Mouse (Mus musculus) MEL (cell line): ENCODE measurements at regions not wholly inside any gene's neighbourhood (a gene's known extent, or its start where the extent isn't known, plus 50 kb on each side); places are given as distances from the start of the nearest gene placed in this dataset.

Source experiments
- DNase-seq: peaks from one replicate; pipeline ENCODE4 v3.0.0; 2011; ENCODE audit warnings: low read depth, low spot score
- H3K27ac ChIP-seq: 2 replicates; pipeline ENCODE4 v1.5.1; 2012; ENCODE audit warnings: low read depth, mild to moderate bottlenecking, control low read depth, low read length, moderate library complexity; ENCODE audit not compliant: control insufficient read depth
- H3K27me3 ChIP-seq, 2 experiments: fragments of 150-350 bp in 1 of 2; sonication (generic) in 1 of 2; 2 replicates each; pipeline ENCODE4 v1.6.1; 2012; ENCODE audit warnings: low read length in 2 of 2, mild to moderate bottlenecking in 2 of 2, improper control_type of control experiment in 1 of 2, moderate library complexity in 1 of 2; ENCODE audit not compliant: insufficient read depth in 2 of 2, control insufficient read depth in 1 of 2
- H3K36me3 ChIP-seq, 2 experiments: 2 replicates each; pipeline ENCODE4 v1.6.1; 2012 to 2014; ENCODE audit warnings: low read length in 2 of 2, improper control_type of control experiment in 1 of 2, inconsistent platforms in 1 of 2, mild to moderate bottlenecking in 1 of 2; ENCODE audit not compliant: insufficient read depth in 2 of 2, control insufficient read depth in 1 of 2
- H3K4me1 ChIP-seq, 2 experiments: fragments of 150-350 bp in 1 of 2; sonication (generic) in 1 of 2; 2 replicates each; pipeline ENCODE4 v1.6.1; 2012; ENCODE audit warnings: low read length in 2 of 2, improper control_type of control experiment in 1 of 2, mild to moderate bottlenecking in 1 of 2; ENCODE audit not compliant: insufficient read depth in 2 of 2, control insufficient read depth in 1 of 2
- H3K4me3 ChIP-seq, 2 experiments: fragments of 150-350 bp in 1 of 2; sonication (generic) in 1 of 2; 2 replicates each; pipeline ENCODE4 v1.5.1; 2012; ENCODE audit warnings: low read depth in 2 of 2, low read length in 2 of 2, mild to moderate bottlenecking in 2 of 2, moderate library complexity in 2 of 2, control low read depth in 1 of 2, improper control_type of control experiment in 1 of 2; ENCODE audit not compliant: control insufficient read depth in 1 of 2, insufficient read depth in 1 of 2
- H3K79me2 ChIP-seq: 2 replicates; pipeline ENCODE4 v1.6.1; 2012; ENCODE audit warnings: mild to moderate bottlenecking, low read length, moderate library complexity; ENCODE audit not compliant: control insufficient read depth, poor library complexity, insufficient read depth
- H3K9ac ChIP-seq: 2 replicates; pipeline ENCODE4 v1.6.1; 2012; ENCODE audit warnings: low read depth, mild to moderate bottlenecking, control low read depth, low read length, moderate library complexity; ENCODE audit not compliant: control insufficient read depth, poor library complexity, severe bottlenecking
- H3K9me3 ChIP-seq: fragments of 150-350 bp; sonication (generic); replicated peaks from 2 replicates; pipeline ENCODE4 v1.6.1; 2012; ENCODE audit warnings: mild to moderate bottlenecking, low read length, improper control_type of control experiment, moderate library complexity; ENCODE audit not compliant: insufficient read depth
- CHD1 ChIP-seq: IDR thresholded peaks from 2 replicates; pipeline ENCODE4 v1.6.1; 2012; ENCODE audit warnings: low read depth, mild to moderate bottlenecking, inconsistent platforms, low read length, improper control_type of control experiment
- CHD2 ChIP-seq: IDR thresholded peaks from 2 replicates; pipeline ENCODE4 v1.6.1; 2011; ENCODE audit warnings: low read length, improper control_type of control experiment
- ELF1 ChIP-seq: IDR thresholded peaks from 2 replicates; pipeline ENCODE4 v1.6.1; 2014; ENCODE audit warnings: low read depth, mild to moderate bottlenecking, inconsistent platforms, low read length, improper control_type of control experiment, moderate library complexity
- GABPA ChIP-seq: IDR thresholded peaks from 2 replicates; pipeline ENCODE4 v1.6.1; 2012; ENCODE audit warnings: low read depth, mild to moderate bottlenecking, inconsistent platforms, low read length, improper control_type of control experiment, moderate library complexity
- GATA1 ChIP-seq: IDR thresholded peaks from 2 replicates; pipeline ENCODE4 v1.6.1; 2011; ENCODE audit warnings: low read depth, low read length, improper control_type of control experiment
- HCFC1 ChIP-seq: IDR thresholded peaks from 2 replicates; pipeline ENCODE4 v1.6.1; 2012; ENCODE audit warnings: low read depth, mild to moderate bottlenecking, inconsistent platforms, low read length, improper control_type of control experiment, moderate library complexity
- JUND ChIP-seq: IDR thresholded peaks from 2 replicates; pipeline ENCODE4 v1.6.1; 2011; ENCODE audit warnings: low read depth, mild to moderate bottlenecking, improper control_type of control experiment, low read length
- KAT2A ChIP-seq: conservative IDR thresholded peaks from 2 replicates; pipeline ENCODE4 v1.6.1; 2012; ENCODE audit warnings: low read depth, low read length, improper control_type of control experiment, inconsistent platforms
- MAZ ChIP-seq: IDR thresholded peaks from 2 replicates; pipeline ENCODE4 v1.6.1; 2012; ENCODE audit warnings: low read depth, mild to moderate bottlenecking, inconsistent platforms, low read length, improper control_type of control experiment
- MYB ChIP-seq: IDR thresholded peaks from 2 replicates; pipeline ENCODE4 v1.6.1; 2011; ENCODE audit warnings: mild to moderate bottlenecking, low read depth, low read length, improper control_type of control experiment
- MYC ChIP-seq: IDR thresholded peaks from 2 replicates; pipeline ENCODE4 v1.6.1; 2011; ENCODE audit warnings: low read depth, mild to moderate bottlenecking, low read length, improper control_type of control experiment, moderate library complexity
- NELFE ChIP-seq: IDR thresholded peaks from 2 replicates; pipeline ENCODE4 v1.6.1; 2011; ENCODE audit warnings: low read depth, low read length, improper control_type of control experiment
- POLR2AphosphoS2 ChIP-seq: IDR thresholded peaks from 2 replicates; pipeline ENCODE4 v1.6.1; 2011; ENCODE audit warnings: low read length, improper control_type of control experiment
- RAD21 ChIP-seq: IDR thresholded peaks from 2 replicates; pipeline ENCODE4 v1.6.1; 2011; ENCODE audit warnings: mild to moderate bottlenecking, low read depth, low read length, improper control_type of control experiment
- RCOR1 ChIP-seq: IDR thresholded peaks from 2 replicates; pipeline ENCODE4 v1.6.1; 2012; ENCODE audit warnings: low read depth, mild to moderate bottlenecking, inconsistent platforms, low read length, improper control_type of control experiment
- SIN3A ChIP-seq: IDR thresholded peaks from 2 replicates; pipeline ENCODE4 v1.6.1; 2012; ENCODE audit warnings: low read length, improper control_type of control experiment, inconsistent platforms
- SMC3 ChIP-seq: IDR thresholded peaks from 2 replicates; pipeline ENCODE4 v1.6.1; 2011; ENCODE audit warnings: low read depth, low read length, improper control_type of control experiment
- TAL1 ChIP-seq: IDR thresholded peaks from 2 replicates; pipeline ENCODE4 v1.6.1; 2012; ENCODE audit warnings: mild to moderate bottlenecking, inconsistent platforms, low read length, moderate library complexity, mixed read lengths
- TBP ChIP-seq: IDR thresholded peaks from 2 replicates; pipeline ENCODE4 v1.8.0; 2011; ENCODE audit warnings: low read depth, low read length, improper control_type of control experiment
- UBTF ChIP-seq: IDR thresholded peaks from 2 replicates; pipeline ENCODE4 v1.6.1; 2012; ENCODE audit warnings: low read depth, mild to moderate bottlenecking, inconsistent platforms, low read length, improper control_type of control experiment, moderate library complexity, borderline replicate concordance; ENCODE audit not compliant: insufficient read depth
- ZKSCAN1 ChIP-seq: IDR thresholded peaks from 2 replicates; pipeline ENCODE4 v1.6.1; 2012; ENCODE audit warnings: low read depth, mild to moderate bottlenecking, inconsistent platforms, low read length, improper control_type of control experiment, moderate library complexity

DNA sequence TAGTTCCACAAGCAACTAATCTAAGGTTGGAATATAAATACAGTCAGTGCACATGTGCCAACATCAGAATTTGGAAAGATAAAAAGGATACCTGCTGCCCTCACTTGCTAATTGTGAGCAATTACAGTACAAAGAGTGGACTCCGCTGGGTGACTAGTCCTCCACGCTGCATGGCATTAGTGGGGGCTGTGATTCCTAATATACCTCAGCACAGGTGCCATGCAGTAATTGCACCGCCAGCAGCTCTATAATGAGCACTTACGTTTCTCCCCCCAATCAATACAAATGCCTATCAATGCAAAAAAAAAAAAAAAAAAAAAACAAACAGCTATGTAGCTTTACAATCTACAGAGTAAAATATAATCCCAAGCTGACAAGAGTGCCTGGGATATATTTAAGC lies 105.6 kb downstream of the Anxa1 start:
- Histone ChIP-seq H3K4me1 (no peaks in the 10 kb centered on the region), H3K36me3 (no peaks in the 10 kb centered on the region), H3K9me3 (no peaks in the 10 kb centered on the region), H3K4me3 (no peak overlapping the region), H3K27me3 (no peaks in the 10 kb centered on the region), H3K27ac (no peak overlapping the region), H3K79me2 (no peaks in the 10 kb centered on the region), H3K9ac (no peak overlapping the region)
- no peak for DNase-seq
- TF ChIP-seq NELFE (no peak), JUND (no peak), MYC (no peak), CHD1 (no peak), TAL1 (no peak), TBP (no peak), ZKSCAN1 (no peak), SMC3 (no peak)

DNA sequence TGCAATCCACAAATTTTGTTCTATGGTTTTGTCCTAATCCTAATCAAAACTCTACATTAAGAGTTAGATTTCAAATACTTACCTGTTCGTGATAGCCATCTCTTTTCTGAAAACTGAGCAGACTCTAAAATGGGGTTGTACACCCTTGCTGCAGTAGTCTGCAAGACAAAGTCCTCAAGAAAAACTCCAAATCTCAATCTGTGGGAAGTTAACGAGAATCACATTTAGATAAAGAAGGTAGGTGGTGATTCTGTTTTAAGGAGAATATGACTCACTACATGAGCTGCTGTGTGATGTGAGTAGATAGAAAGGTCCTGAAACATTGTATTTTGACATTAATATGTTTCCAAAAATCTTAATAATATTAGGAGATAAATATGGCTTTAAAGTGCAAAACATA lies 107.6 kb downstream of the Anxa1 start:
- Histone ChIP-seq H3K79me2 (no peaks in the 10 kb centered on the region), H3K9me3 (no peaks in the 10 kb centered on the region), H3K36me3 (no peaks in the 10 kb centered on the region), H3K4me3 (no peak overlapping the region), H3K27ac (no peak overlapping the region), H3K9ac (no peak overlapping the region), H3K27me3 (no peaks in the 10 kb centered on the region), H3K4me1 (no peaks in the 10 kb centered on the region)
- no peak for TF ChIP-seq GATA1
- TF ChIP-seq ELF1 = no peak
- TF ChIP-seq TAL1 = no peak
- TF ChIP-seq MYC = no peak
- no peak for TF ChIP-seq MYB
- TF ChIP-seq POLR2AphosphoS2 = no peak
- no peak for TF ChIP-seq HCFC1
- TF ChIP-seq CHD2 = no peak
- TF ChIP-seq SIN3A = no peak
- no peak for DNase-seq

DNA sequence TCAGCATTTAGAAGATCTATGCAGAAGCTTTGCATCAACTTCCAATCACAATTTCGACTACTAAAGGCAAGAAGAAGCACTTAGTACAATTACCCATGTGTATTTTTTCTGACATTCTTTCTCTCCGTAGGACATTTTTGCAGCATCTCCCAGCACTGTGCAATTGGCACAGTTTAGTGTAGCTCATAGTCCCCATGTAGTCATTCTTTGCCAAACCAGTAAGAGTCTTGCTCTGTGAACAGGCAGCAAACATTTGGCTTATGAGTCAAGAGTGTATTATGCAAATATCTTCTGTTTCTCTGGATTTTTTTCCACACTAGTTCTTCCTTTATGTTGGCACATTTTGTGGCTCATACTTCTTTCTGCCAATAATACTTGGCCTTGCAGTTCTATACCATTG lies 129.2 kb downstream of the Anxa1 start:
- no peaks in the 10 kb centered on the region for H3K36me3 ChIP-seq
- no peak overlapping the region for H3K9ac ChIP-seq
- no peak overlapping the region for H3K4me3 ChIP-seq
- H3K9me3 ChIP-seq = no peaks in the 10 kb centered on the region
- no peaks in the 10 kb centered on the region for H3K79me2 ChIP-seq
- H3K4me1 ChIP-seq = no peaks in the 10 kb centered on the region
- H3K27me3 ChIP-seq = no peaks in the 10 kb centered on the region
- no peak for TF ChIP-seq JUND
- no peak for TF ChIP-seq TBP
- TF ChIP-seq RCOR1 = no peak
- TF ChIP-seq UBTF = no peak
- no peak for TF ChIP-seq GABPA
- TF ChIP-seq RAD21 = no peak
- no peak for TF ChIP-seq KAT2A
- no peak for TF ChIP-seq TAL1
- no peak for TF ChIP-seq POLR2AphosphoS2
- no peak for TF ChIP-seq MAZ
- DNase-seq = no peak
- H3K27ac ChIP-seq = no peak overlapping the region
